Mouse (Mus musculus): Measurements from ENCODE around the gene Smox.

The Smox gene

GRCm38 (mm10) chr2:131517550-131517949, 26.3 kb downstream of the Smox start:
- no peak for DNase-seq

GRCm38 (mm10) chr2:131518790-131519189, 27.5 kb downstream of the Smox start:
- DNase-seq, result no peak

- DNase-seq, result no peak
Measured at GRCm38 (mm10) chr2:131520743-131521142, 29.4 kb downstream of the Smox start.

GRCm38 (mm10) chr2:131527061-131527460, 35.8 kb downstream of the Smox start:
- DNase-seq, result peak; percentile 78

- peak; percentile 66 for DNase-seq
Measured at GRCm38 (mm10) chr2:131529898-131530622, 38.8 kb downstream of the Smox start.

GRCm38 (mm10) chr2:131530623-131531008, 39.3 kb downstream of the Smox start:
- peak; percentile 73 for DNase-seq

GRCm38 (mm10) chr2:131531271-131531670, 40.0 kb downstream of the Smox start:
- DNase-seq, result no peak

GRCm38 (mm10) chr2:131535168-131535567, 43.9 kb downstream of the Smox start:
- DNase-seq, result no peak

- DNase-seq, result no peak
Measured at GRCm38 (mm10) chr2:131538341-131538740, 47.0 kb downstream of the Smox start.

GRCm38 (mm10) chr2:131539780-131540179, 48.5 kb downstream of the Smox start:
- DNase-seq, result no peak

- no peak for DNase-seq
Measured at GRCm38 (mm10) chr2:131541686-131542085, 50.4 kb downstream of the Smox start.

GRCm38 (mm10) chr2:131542531-131542930, 51.2 kb downstream of the Smox start:
- peak; percentile 43 for DNase-seq

- peak; percentile 76 for DNase-seq
Measured at GRCm38 (mm10) chr2:131545386-131546307, 54.4 kb downstream of the Smox start.

GRCm38 (mm10) chr2:131546308-131546700, 55.0 kb downstream of the Smox start:
- DNase-seq, result no peak

GRCm38 (mm10) chr2:131546745-131547408, 55.6 kb downstream of the Smox start:
- peak; percentile 26 for DNase-seq

- no peak for DNase-seq
Measured at GRCm38 (mm10) chr2:131548330-131548729, 57.0 kb downstream of the Smox start.

- no peak for DNase-seq
Measured at GRCm38 (mm10) chr2:131549090-131549489, 57.8 kb downstream of the Smox start.

- no peak for DNase-seq
Measured at GRCm38 (mm10) chr2:131550474-131550873, 59.2 kb downstream of the Smox start.

GRCm38 (mm10) chr2:131550906-131551305, 59.6 kb downstream of the Smox start:
- no peak for DNase-seq

GRCm38 (mm10) chr2:131551701-131552620, 60.7 kb downstream of the Smox start:
- DNase-seq, result no peak

GRCm38 (mm10) chr2:131552736-131553400, 61.6 kb downstream of the Smox start:
- no peak for DNase-seq

GRCm38 (mm10) chr2:131557896-131558295, 66.6 kb downstream of the Smox start:
- DNase-seq, result no peak

All from thymus, postnatal 4 days (tissue).